Mouse (Mus musculus): ENCODE measurements around the gene Npsr1. TPM values are rescaled to one million over a fixed set of nuclear protein-coding genes. Genes with fewer than 3 reads are reported as not detected.

Npsr1 gene
- total RNA-seq (2021), result 1 to 10 TPM; 4.0 to 4.4 TPM
- long read RNA-seq, experiment 1, partial matches to known transcripts, result 0 of 1 reads
- long read RNA-seq, experiment 1, other reads (novel, unspliced or antisense), result 1 of 1 reads
- long read RNA-seq, experiment 2, result 0 reads

GRCm38 (mm10) chr9:24097696-24098095 is at the start of gene Npsr1:
TSS of gene Npsr1 (plus strand) at chr9:24097996.
- intact Hi-C loops (cut with DNase I), result no loop called here
- no peak within 1 kb of the TSS for H3K27ac ChIP-seq
- no peak within 1 kb of the TSS for H3K4me3 ChIP-seq
- no peak for DNase-seq (ENCODE audit: extremely low spot score in 1 of 2, low spot score in 2 of 2)
- TF ChIP-seq CTCF (IDR thresholded peaks at IDR 0.05), result no peak

GRCm38 (mm10) chr9:24051538-24051937 is 46.3 kb upstream of the Npsr1 start:
- Histone ChIP-seq H3K27ac (no peak overlapping the region), H3K4me3 (no peak overlapping the region)
- TF ChIP-seq CTCF (IDR thresholded peaks at IDR 0.05), result no peak
- DNase-seq (ENCODE audit: extremely low spot score in 1 of 2, low spot score in 2 of 2), result no peak
- intact Hi-C loops (cut with DNase I), result no loop called here

- Histone ChIP-seq H3K4me3 (no peak overlapping the region), H3K27ac (no peak overlapping the region)
- intact Hi-C loops (cut with DNase I), result no loop called here
- TF ChIP-seq CTCF (IDR thresholded peaks at IDR 0.05), result no peak
- no peak for DNase-seq (ENCODE audit: extremely low spot score in 1 of 2, low spot score in 2 of 2)
These were observed 34.5 kb upstream of the Npsr1 start for GRCm38 (mm10) chr9:24063251-24063650.

- H3K27ac ChIP-seq, result no peak overlapping the region
- TF ChIP-seq CTCF (IDR thresholded peaks at IDR 0.05), result no peak
- no peak for DNase-seq (ENCODE audit: extremely low spot score in 1 of 2, low spot score in 2 of 2)
- intact Hi-C loops (cut with DNase I), result no loop called here
- no peak overlapping the region for H3K4me3 ChIP-seq
These were observed 26.1 kb upstream of the Npsr1 start for GRCm38 (mm10) chr9:24071664-24072063.

- intact Hi-C loops (cut with DNase I), result no loop called here
- Histone ChIP-seq H3K27ac (no peak overlapping the region), H3K4me3 (no peak overlapping the region)
- no peak for TF ChIP-seq CTCF (IDR thresholded peaks at IDR 0.05)
- DNase-seq (ENCODE audit: extremely low spot score in 1 of 2, low spot score in 2 of 2), result no peak
These were observed 20.2 kb upstream of the Npsr1 start for GRCm38 (mm10) chr9:24077596-24077995.

GRCm38 (mm10) chr9:24091875-24092274 is 5.9 kb upstream of the Npsr1 start:
- DNase-seq (ENCODE audit: extremely low spot score in 1 of 2, low spot score in 2 of 2), result no peak
- TF ChIP-seq CTCF (IDR thresholded peaks at IDR 0.05), result no peak
- Histone ChIP-seq H3K27ac (no peak overlapping the region), H3K4me3 (no peak overlapping the region)
- intact Hi-C loops (cut with DNase I), result no loop called here

GRCm38 (mm10) chr9:24098526-24098925 is 730 bp downstream of the Npsr1 start:
- no peak for DNase-seq (ENCODE audit: extremely low spot score in 1 of 2, low spot score in 2 of 2)
- H3K27ac ChIP-seq, result no peak overlapping the region
- no peak for TF ChIP-seq CTCF (IDR thresholded peaks at IDR 0.05)
- H3K4me3 ChIP-seq, result no peak overlapping the region
- intact Hi-C loops (cut with DNase I), result no loop called here

GRCm38 (mm10) chr9:24099631-24100030 is 1.8 kb downstream of the Npsr1 start:
- DNase-seq (ENCODE audit: extremely low spot score in 1 of 2, low spot score in 2 of 2), result no peak
- TF ChIP-seq CTCF (IDR thresholded peaks at IDR 0.05), result no peak
- Histone ChIP-seq H3K27ac (no peak overlapping the region), H3K4me3 (no peak overlapping the region)
- intact Hi-C loops (cut with DNase I), result no loop called here

GRCm38 (mm10) chr9:24119423-24119822 is 21.6 kb downstream of the Npsr1 start:
- H3K4me3 ChIP-seq, result no peak overlapping the region
- intact Hi-C loops (cut with DNase I), result loop anchor here (2.0 to 5.0 kb wide), 2 partner anchors 383 to 397 kb away; partner anchors contain the start of gene Dpy19l1
- peak; percentile 69 for TF ChIP-seq CTCF (IDR thresholded peaks at IDR 0.05)
- DNase-seq (ENCODE audit: extremely low spot score in 1 of 2, low spot score in 2 of 2), result peak in 1 of 2 experiments; percentile 22
- no peak overlapping the region for H3K27ac ChIP-seq

GRCm38 (mm10) chr9:24133142-24133541 is 35.3 kb downstream of the Npsr1 start:
- no peak overlapping the region for H3K27ac ChIP-seq
- no peak for TF ChIP-seq CTCF (IDR thresholded peaks at IDR 0.05)
- no peak overlapping the region for H3K4me3 ChIP-seq
- intact Hi-C loops (cut with DNase I), result loop anchor here (10.0 kb wide), 1 partner anchor 282 kb away; no protein-coding TSS in a partner anchor
- no peak for DNase-seq (ENCODE audit: extremely low spot score in 1 of 2, low spot score in 2 of 2)

GRCm38 (mm10) chr9:24136354-24136753 is 38.6 kb downstream of the Npsr1 start:
- no peak for TF ChIP-seq CTCF (IDR thresholded peaks at IDR 0.05)
- no peak for DNase-seq (ENCODE audit: extremely low spot score in 1 of 2, low spot score in 2 of 2)
- Histone ChIP-seq H3K27ac (no peak overlapping the region), H3K4me3 (no peak overlapping the region)
- intact Hi-C loops (cut with DNase I), result loop anchor here (10.0 kb wide), 1 partner anchor 278 kb away; no protein-coding TSS in a partner anchor

GRCm38 (mm10) chr9:24144341-24144740 is 46.5 kb downstream of the Npsr1 start:
- peak overlapping the region; percentile 44 for H3K27ac ChIP-seq
- intact Hi-C loops (cut with DNase I), result loop anchor here (10.0 kb wide), 1 partner anchor 190 kb away; no protein-coding TSS in a partner anchor
- TF ChIP-seq CTCF (IDR thresholded peaks at IDR 0.05), result no peak
- H3K4me3 ChIP-seq, result no peak overlapping the region
- DNase-seq (ENCODE audit: extremely low spot score in 1 of 2, low spot score in 2 of 2), result no peak

GRCm38 (mm10) chr9:24157208-24157607 is 59.4 kb downstream of the Npsr1 start:
- H3K27ac ChIP-seq, result no peak overlapping the region
- no peak for DNase-seq (ENCODE audit: extremely low spot score in 1 of 2, low spot score in 2 of 2)
- no peak for TF ChIP-seq CTCF (IDR thresholded peaks at IDR 0.05)
- no peak overlapping the region for H3K4me3 ChIP-seq
- intact Hi-C loops (cut with DNase I), result no loop called here

All from left cerebral cortex, adult 2 months (tissue).